Mouse (Mus musculus) erythroblast, embryonic 14.5 days (primary cell): Measurements from ENCODE around the gene Fbn1.

Experiments used
- GATA1 ChIP-seq: IDR thresholded peaks from 2 replicates; pipeline ENCODE4 v1.6.1; 2012; ENCODE audit warnings: low read length, inconsistent platforms, mixed read lengths
- TAL1 ChIP-seq: IDR thresholded peaks from 3 replicates; pipeline ENCODE4 v1.6.1; 2012; ENCODE audit warnings: low read length, inconsistent platforms, mixed read lengths

- TF ChIP-seq GATA1, result no peak
- no peak for TF ChIP-seq TAL1
Measured at GRCm38 (mm10) chr2:125263753-125264152, 244.0 kb downstream of the Fbn1 start.
